Mouse (Mus musculus): ENCODE data around the gene Pknox2.

Pknox2 gene

GRCm38 (mm10) chr9:36873796-36874195 is 273.4 kb downstream of the Pknox2 start:
- DNase-seq = no peak

DNA sequence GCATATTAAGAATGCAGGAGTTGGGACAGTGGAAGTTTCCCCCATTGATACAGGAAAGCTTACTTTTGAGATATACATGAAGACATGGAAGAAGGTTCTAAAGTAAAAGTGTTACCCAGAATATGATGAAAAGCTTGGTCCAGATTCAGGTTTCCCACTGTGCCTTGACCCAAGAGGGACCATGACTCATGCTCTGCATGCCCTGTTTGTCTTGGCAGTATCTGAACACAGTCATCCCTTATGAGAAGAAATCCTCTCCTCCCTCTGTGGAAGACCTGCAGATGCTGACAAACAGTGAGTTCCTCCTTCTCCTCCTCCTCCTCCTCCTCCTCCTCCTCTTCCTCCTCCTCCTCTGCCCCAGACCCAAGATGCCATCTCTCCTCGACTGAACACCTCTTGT is 276.9 kb downstream of the Pknox2 start:
- DNase-seq = no peak

GRCm38 (mm10) chr9:36868662-36869061 is 278.5 kb downstream of the Pknox2 start:
- DNase-seq = no peak

DNA sequence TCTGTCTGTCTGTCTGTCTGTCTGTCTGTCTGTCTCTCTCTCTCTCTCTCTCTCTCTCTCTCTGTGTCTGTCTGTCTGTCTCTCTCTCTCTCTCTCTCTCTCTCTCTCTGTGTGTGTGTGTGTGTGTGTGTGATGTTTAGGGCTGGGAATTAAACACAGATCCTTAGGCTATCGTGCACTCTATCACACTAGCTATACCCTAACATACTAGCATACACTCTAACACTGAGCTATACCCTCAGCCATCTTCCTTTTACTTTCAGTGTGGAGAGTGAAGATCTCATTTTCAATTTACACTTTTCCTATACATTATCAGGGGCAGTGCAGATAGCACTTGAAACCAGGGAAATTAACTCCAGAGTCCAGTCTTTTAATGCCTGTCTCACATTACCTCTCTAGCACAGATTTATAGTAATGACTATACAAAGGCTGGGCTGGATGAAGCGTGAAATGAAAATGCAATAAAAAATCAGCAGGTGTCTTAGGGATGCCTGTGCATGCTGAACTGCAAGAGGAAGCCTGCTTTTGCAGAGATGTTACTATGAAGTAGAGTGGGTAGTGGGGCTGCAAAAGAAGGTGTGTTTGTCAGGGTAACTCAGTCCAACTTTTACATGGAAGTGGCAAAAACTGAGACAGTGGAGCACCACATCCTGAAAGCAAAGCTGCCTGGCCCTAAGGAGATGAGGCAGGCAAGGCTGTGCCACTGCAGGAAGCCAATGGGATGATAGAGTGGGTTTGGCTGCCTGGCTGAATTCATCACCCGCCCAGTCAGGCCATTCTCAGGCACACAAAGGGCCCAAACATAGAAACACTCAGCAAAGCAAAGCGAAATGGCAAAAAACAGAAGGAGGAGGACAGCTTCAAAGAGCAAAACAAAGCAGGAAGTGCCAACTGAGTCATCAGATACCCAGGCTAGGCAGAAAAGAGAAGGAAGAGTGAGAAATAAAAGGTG is 282.1 kb downstream of the Pknox2 start:
- DNase-seq = no peak

- no peak for DNase-seq
These were observed 283.5 kb downstream of the Pknox2 start for GRCm38 (mm10) chr9:36863694-36864093.

GRCm38 (mm10) chr9:36862576-36862975 is 284.6 kb downstream of the Pknox2 start:
- no peak for DNase-seq

DNA sequence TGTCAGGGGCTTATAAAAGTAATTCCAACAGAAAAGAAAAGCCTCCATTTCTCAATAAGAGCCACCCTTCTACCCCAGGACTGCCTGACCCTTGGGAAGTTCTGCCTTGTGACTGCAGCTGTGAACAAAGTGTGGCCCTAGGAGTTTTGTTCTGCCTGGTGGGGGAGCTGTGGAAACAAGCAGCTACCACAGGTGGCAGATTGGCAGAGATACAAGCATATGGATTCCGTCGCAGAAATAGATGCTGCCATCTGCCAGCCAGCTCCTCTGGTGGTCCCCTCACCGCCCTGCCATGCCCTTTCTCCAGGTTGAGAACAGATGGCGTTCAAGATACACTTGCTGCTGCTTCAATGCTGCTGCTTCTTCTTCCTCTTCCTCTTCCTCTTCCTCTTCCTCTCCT is 288.5 kb downstream of the Pknox2 start:
- DNase-seq = no peak

- no peak for DNase-seq
These were observed 289.6 kb downstream of the Pknox2 start for GRCm38 (mm10) chr9:36857476-36858117.

DNA sequence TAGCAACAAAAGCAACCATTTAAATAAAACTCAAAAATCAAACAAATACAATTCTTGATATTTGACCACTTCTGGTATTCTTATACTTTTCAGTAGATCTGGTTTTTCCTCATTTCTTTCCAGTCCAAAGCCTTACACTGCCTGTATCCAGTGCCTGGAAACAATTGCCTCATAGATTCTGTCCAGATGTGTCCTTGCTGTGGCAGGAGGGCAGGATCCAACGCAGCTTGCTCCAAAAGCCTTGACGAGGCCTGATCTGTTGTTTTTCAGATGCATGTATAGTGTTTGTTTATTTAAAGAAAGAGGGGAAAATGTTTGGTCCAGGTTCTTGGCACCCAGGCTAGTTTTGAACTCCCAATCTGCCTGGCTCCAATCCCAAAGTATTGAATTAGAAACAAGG is 290.9 kb downstream of the Pknox2 start:
- no peak for DNase-seq

- no peak for DNase-seq
These were observed 295.0 kb downstream of the Pknox2 start for GRCm38 (mm10) chr9:36852175-36852574.

DNA sequence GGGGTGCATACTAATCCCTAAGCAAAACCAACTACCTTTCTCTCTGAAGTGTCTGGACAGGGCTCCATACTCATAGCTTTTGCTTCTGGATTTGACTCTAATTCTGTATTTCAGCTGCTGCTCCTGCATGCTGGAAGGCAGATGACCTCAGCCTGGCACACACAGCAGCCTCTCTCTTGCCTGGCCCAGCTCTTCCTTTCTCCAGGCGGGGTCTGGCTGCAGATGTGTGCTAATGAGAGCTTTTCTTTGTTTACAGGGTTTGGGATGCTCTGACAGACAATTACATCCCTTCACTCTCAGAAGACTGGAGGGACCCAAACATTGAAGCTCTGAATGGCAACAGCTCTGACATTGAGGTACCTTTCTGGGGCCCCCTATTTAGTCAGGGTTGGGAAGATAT is 297.1 kb downstream of the Pknox2 start:
- no peak for DNase-seq

GRCm38 (mm10) chr9:36848661-36849060 is 298.5 kb downstream of the Pknox2 start:
- no peak for DNase-seq

GRCm38 (mm10) chr9:36846346-36846745 is 300.9 kb downstream of the Pknox2 start:
- no peak for DNase-seq
